Mouse (Mus musculus) megakaryocyte, embryonic 14.5 days (primary cell): ENCODE measurements around the gene Nfya.

ENCODE experiments used
- FLI1 ChIP-seq: IDR thresholded peaks from 2 replicates; pipeline ENCODE4 v1.6.1; 2012; ENCODE audit warnings: low read length, inconsistent platforms, mixed read lengths
- GATA1 ChIP-seq: IDR thresholded peaks from 3 replicates; pipeline ENCODE4 v1.6.1; 2012; ENCODE audit warnings: mixed read lengths, low read length, inconsistent platforms, borderline replicate concordance

GRCm38 (mm10) chr17:48388666-48389065 lies 21.0 kb downstream of the Nfya start:
- TF ChIP-seq GATA1 (no peak), FLI1 (no peak)
